Mouse (Mus musculus): ENCODE data around the gene Arrdc3.

Arrdc3 gene

GRCm38 (mm10) chr13:80932816-80933402 is 49.7 kb downstream of the Arrdc3 start:
- Histone ChIP-seq H3K4me1 (replicated peaks; ENCODE audit: low read depth, low read length) (peaks cover 22% of the 10 kb centered on the region), H3K36me3 (ENCODE audit: insufficient read depth, low read length) (no peaks in the 10 kb centered on the region), H3K4me3 (replicated peaks; ENCODE audit: low read length) (peak overlapping the region; percentile 20; the same call in 1 of the 2 replicates), H3K9me3 (ENCODE audit: low read length) (no peaks in the 10 kb centered on the region), H3K27me3 (ENCODE audit: insufficient read depth, low read length) (no peaks in the 10 kb centered on the region)
- no peak for TF ChIP-seq NANOG (IDR thresholded peaks at IDR 0.05; ENCODE audit: borderline replicate concordance, low read length)
- TF ChIP-seq CTCF (conservative IDR thresholded peaks at IDR 0.05; ENCODE audit: low read length): no peak
- no peak for TF ChIP-seq POU5F1 (IDR thresholded peaks at IDR 0.05; ENCODE audit: borderline replicate concordance, low read length)

DNA sequence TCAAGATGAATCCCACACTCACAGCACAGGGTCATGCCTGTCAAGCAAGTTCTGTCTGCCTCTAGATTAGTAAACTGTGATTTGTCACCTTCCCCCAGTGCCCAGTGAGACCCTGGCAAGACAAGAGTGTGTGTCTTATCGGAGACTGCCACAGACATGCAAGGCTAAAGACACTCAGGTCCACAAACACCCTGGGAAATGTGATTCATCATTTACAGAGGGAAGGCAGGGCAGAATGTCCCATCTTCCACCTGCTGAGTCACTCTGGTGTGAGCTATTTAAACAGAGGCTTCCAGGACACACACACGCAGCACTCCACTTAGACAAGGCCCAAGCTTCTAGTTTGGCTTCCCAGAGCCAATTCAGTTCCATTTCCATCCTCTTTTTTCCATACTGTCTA is 53.2 kb downstream of the Arrdc3 start:
- Histone ChIP-seq H3K27me3 (ENCODE audit: insufficient read depth, low read length) (no peaks in the 10 kb centered on the region), H3K9me3 (ENCODE audit: low read length) (no peaks in the 10 kb centered on the region), H3K4me1 (replicated peaks; ENCODE audit: low read depth, low read length) (peaks cover 16% of the 10 kb centered on the region), H3K4me3 (replicated peaks; ENCODE audit: low read length) (no peak overlapping the region), H3K36me3 (ENCODE audit: insufficient read depth, low read length) (no peaks in the 10 kb centered on the region)
- TF ChIP-seq NANOG (IDR thresholded peaks at IDR 0.05; ENCODE audit: borderline replicate concordance, low read length): no peak
- TF ChIP-seq POU5F1 (IDR thresholded peaks at IDR 0.05; ENCODE audit: borderline replicate concordance, low read length): no peak
- no peak for TF ChIP-seq CTCF (conservative IDR thresholded peaks at IDR 0.05; ENCODE audit: low read length)

DNA sequence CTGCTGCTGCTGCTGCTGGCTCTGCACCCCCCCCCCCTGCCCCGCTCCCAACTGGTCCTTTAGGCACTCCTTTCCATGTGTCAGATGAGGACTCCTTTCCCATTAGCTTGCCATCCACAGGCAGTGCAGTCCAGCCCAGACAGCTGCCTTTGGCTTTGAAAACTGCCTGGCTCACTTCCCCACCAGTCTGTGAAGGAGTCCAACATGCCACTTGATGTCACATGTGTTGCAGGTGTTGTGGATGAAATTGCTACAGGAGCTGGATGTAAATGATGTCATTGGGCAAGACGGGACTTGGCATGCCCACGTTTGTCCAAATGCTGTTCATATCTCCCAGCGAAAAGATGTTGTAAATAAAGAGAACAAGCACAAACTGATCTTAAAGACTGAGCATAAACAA is 56.0 kb downstream of the Arrdc3 start:
- TF ChIP-seq POU5F1 (IDR thresholded peaks at IDR 0.05; ENCODE audit: borderline replicate concordance, low read length) (no peak), CTCF (conservative IDR thresholded peaks at IDR 0.05; ENCODE audit: low read length) (no peak), NANOG (IDR thresholded peaks at IDR 0.05; ENCODE audit: borderline replicate concordance, low read length) (no peak)
- Histone ChIP-seq H3K36me3 (ENCODE audit: insufficient read depth, low read length) (no peaks in the 10 kb centered on the region), H3K27me3 (ENCODE audit: insufficient read depth, low read length) (no peaks in the 10 kb centered on the region), H3K4me3 (replicated peaks; ENCODE audit: low read length) (no peak overlapping the region), H3K4me1 (replicated peaks; ENCODE audit: low read depth, low read length) (no peaks in the 10 kb centered on the region), H3K9me3 (ENCODE audit: low read length) (no peaks in the 10 kb centered on the region)

DNA sequence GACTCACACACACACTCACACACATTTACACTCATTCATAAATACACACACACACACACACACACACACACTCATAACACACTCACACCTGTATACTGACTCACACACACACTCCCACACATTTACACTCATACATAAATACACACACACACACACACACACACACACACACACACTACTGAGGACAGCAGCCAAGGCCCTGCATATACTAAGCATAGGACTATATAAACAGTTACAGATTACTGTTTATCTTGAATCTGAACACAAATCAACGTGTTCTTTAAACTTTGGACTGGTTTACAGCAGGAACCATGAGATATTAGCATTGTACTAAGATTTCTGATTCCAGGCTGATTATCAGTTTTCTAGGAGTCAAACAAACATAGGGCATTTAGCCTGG is 56.7 kb downstream of the Arrdc3 start:
- H3K4me1 ChIP-seq (replicated peaks; ENCODE audit: low read depth, low read length): no peaks in the 10 kb centered on the region
- no peaks in the 10 kb centered on the region for H3K27me3 ChIP-seq (ENCODE audit: insufficient read depth, low read length)
- TF ChIP-seq NANOG (IDR thresholded peaks at IDR 0.05; ENCODE audit: borderline replicate concordance, low read length): no peak
- TF ChIP-seq POU5F1 (IDR thresholded peaks at IDR 0.05; ENCODE audit: borderline replicate concordance, low read length): no peak
- TF ChIP-seq CTCF (conservative IDR thresholded peaks at IDR 0.05; ENCODE audit: low read length): no peak
- no peak overlapping the region for H3K4me3 ChIP-seq (replicated peaks; ENCODE audit: low read length)
- no peaks in the 10 kb centered on the region for H3K36me3 ChIP-seq (ENCODE audit: insufficient read depth, low read length)
- H3K9me3 ChIP-seq (ENCODE audit: low read length): no peaks in the 10 kb centered on the region

GRCm38 (mm10) chr13:80940421-80940820 is 57.2 kb downstream of the Arrdc3 start:
- no peaks in the 10 kb centered on the region for H3K9me3 ChIP-seq (ENCODE audit: low read length)
- TF ChIP-seq POU5F1 (IDR thresholded peaks at IDR 0.05; ENCODE audit: borderline replicate concordance, low read length): no peak
- no peak for TF ChIP-seq CTCF (conservative IDR thresholded peaks at IDR 0.05; ENCODE audit: low read length)
- no peak for TF ChIP-seq NANOG (IDR thresholded peaks at IDR 0.05; ENCODE audit: borderline replicate concordance, low read length)
- H3K27me3 ChIP-seq (ENCODE audit: insufficient read depth, low read length): no peaks in the 10 kb centered on the region
- no peaks in the 10 kb centered on the region for H3K36me3 ChIP-seq (ENCODE audit: insufficient read depth, low read length)
- no peaks in the 10 kb centered on the region for H3K4me1 ChIP-seq (replicated peaks; ENCODE audit: low read depth, low read length)
- no peak overlapping the region for H3K4me3 ChIP-seq (replicated peaks; ENCODE audit: low read length)

- H3K36me3 ChIP-seq (ENCODE audit: insufficient read depth, low read length): no peaks in the 10 kb centered on the region
- no peak overlapping the region for H3K4me3 ChIP-seq (replicated peaks; ENCODE audit: low read length)
- no peaks in the 10 kb centered on the region for H3K4me1 ChIP-seq (replicated peaks; ENCODE audit: low read depth, low read length)
- TF ChIP-seq NANOG (IDR thresholded peaks at IDR 0.05; ENCODE audit: borderline replicate concordance, low read length): no peak
- TF ChIP-seq POU5F1 (IDR thresholded peaks at IDR 0.05; ENCODE audit: borderline replicate concordance, low read length): no peak
- no peak for TF ChIP-seq CTCF (conservative IDR thresholded peaks at IDR 0.05; ENCODE audit: low read length)
- no peaks in the 10 kb centered on the region for H3K9me3 ChIP-seq (ENCODE audit: low read length)
- H3K27me3 ChIP-seq (ENCODE audit: insufficient read depth, low read length): no peaks in the 10 kb centered on the region
Observed at GRCm38 (mm10) chr13:80940860-80941630, 57.9 kb downstream of the Arrdc3 start.

DNA sequence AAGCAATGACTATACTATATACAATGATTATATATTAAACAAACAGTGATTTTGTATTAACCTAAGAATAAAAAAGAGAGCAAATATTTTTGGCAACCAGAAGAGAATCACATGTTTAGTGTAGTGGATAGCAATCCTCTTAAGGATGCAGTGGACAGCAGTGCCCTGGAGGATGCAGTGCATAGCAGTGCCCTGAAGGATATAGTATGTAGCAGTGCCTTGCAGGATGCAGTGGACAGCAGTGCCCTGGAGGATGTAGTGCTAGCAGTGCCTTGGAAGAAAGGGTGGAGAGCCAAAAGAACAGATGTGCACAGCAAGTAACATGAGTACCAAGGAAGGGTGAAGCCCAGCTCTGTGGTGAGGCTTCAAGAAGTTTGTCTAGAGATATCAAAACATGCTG is 61.3 kb downstream of the Arrdc3 start:
- H3K4me1 ChIP-seq (replicated peaks; ENCODE audit: low read depth, low read length): no peaks in the 10 kb centered on the region
- H3K36me3 ChIP-seq (ENCODE audit: insufficient read depth, low read length): no peaks in the 10 kb centered on the region
- TF ChIP-seq CTCF (conservative IDR thresholded peaks at IDR 0.05; ENCODE audit: low read length): no peak
- no peak for TF ChIP-seq NANOG (IDR thresholded peaks at IDR 0.05; ENCODE audit: borderline replicate concordance, low read length)
- no peak for TF ChIP-seq POU5F1 (IDR thresholded peaks at IDR 0.05; ENCODE audit: borderline replicate concordance, low read length)
- H3K9me3 ChIP-seq (ENCODE audit: low read length): no peaks in the 10 kb centered on the region
- H3K4me3 ChIP-seq (replicated peaks; ENCODE audit: low read length): no peak overlapping the region
- H3K27me3 ChIP-seq (ENCODE audit: insufficient read depth, low read length): no peaks in the 10 kb centered on the region
